Mouse (Mus musculus): Measurements from ENCODE around the gene Socs1. TPM values are rescaled to one million over a fixed set of nuclear protein-coding genes. Genes with fewer than 3 reads are reported as not detected.

Socs1 gene
- total RNA-seq, 4 experiments from 2014 or later: 0.53 to 1.2 (median 0.76) TPM

DNA sequence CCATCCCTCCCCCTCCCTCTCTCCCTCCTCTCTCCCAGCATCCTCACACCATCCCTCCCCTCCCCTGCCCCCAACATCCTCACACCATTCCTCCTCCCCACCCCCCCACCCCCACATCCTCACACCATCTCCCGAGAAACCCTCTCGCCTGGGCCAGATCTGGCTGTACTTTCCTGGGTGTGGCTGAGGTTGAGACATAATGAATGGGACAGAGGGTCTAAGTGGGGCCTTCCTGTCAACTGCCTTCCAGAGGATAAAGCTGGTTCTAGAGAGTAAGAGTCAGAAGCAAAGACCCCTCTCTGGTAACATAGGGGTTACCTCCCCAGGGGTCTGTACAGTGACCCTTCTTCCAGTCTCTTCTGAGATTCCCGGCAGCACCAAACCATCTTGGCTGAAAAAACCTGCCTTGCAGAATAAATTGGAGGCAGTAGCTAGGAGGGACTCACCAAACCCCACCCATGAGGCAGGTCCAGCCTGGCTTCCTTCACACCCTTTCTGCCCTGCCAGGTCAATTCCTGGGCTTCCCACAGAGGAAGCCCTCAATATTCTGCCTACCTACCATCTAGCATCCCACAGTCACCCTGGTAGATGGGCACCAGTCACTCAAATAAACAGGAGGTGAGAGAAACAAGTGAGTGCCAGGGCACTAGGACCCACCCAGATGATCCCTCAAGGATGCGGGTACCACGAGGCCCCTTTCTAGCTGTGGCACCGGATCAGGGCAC, 21.6 kb downstream of the Socs1 start:
- no peak for DNase-seq (ENCODE audit: low spot score in 2 of 2)

DNA sequence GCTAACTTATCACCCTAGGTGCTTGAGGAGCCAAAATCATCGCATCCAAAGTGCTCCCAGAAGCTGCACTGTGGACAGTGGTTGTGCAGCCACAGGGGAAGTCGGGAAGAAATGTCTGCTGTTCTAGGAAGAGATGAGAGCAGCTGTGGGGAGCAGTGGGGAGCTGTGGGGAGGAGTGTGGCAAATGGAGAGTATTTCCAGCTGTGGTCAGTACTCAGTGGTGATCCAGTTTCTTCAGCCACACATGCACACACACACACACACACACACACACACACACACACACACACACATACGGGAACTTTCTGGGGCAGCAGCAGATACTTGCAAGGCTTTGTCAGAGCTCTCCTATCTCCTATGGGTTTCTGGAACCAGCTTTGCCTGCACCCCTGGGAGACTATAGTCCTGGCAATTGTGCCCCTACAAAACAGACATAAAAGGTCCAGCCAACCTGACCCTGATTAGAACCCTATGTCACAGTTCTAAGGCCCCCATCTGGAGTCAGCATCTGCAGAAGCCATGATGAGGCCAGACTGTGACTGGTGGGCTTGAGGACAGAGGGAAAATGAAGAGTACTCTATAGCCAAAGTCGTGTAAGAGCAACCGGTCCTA, 22.7 kb downstream of the Socs1 start:
- DNase-seq (ENCODE audit: low spot score in 2 of 2): no peak

DNA sequence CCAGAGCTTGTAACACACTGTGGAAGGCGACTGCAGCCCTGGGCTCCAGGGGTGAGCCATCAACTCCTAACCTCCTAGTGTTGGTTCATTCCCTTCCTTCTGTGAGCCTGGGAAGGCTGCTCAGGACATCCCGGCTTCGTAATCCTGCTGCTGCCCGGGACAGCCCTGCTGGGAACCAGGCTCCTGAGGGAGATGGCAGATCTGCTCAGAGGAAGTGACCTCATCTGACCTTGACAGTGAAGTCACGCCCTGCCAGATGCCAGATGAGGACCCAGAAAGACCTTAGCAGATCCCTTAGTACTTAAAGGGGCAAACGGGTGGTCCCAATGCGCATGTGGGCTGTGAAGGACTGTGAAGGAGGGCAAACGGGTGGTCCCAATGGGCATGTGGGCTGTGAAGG, 24.2 kb downstream of the Socs1 start:
- DNase-seq (ENCODE audit: low spot score in 2 of 2): no peak

DNA sequence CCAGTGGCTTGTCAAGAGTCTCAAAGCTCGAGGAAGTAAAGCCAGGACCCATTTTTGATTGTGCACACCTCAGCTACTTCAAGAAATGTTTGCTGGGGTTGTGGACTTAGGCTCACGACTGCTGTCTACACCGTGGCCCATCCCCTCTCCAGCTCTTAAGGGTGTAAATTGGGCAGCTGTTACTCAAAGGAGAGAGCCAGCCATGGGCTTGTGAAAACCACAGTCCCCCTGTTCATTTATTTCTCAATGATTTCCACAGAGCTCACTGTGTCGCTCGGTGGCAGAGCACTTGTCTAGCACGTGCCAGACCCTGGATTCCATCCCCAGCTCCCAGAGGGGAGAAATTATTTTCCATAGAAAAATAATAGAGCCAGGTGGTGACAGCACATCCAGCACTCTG, 29.2 kb downstream of the Socs1 start:
- no peak for DNase-seq (ENCODE audit: low spot score in 2 of 2)

DNA sequence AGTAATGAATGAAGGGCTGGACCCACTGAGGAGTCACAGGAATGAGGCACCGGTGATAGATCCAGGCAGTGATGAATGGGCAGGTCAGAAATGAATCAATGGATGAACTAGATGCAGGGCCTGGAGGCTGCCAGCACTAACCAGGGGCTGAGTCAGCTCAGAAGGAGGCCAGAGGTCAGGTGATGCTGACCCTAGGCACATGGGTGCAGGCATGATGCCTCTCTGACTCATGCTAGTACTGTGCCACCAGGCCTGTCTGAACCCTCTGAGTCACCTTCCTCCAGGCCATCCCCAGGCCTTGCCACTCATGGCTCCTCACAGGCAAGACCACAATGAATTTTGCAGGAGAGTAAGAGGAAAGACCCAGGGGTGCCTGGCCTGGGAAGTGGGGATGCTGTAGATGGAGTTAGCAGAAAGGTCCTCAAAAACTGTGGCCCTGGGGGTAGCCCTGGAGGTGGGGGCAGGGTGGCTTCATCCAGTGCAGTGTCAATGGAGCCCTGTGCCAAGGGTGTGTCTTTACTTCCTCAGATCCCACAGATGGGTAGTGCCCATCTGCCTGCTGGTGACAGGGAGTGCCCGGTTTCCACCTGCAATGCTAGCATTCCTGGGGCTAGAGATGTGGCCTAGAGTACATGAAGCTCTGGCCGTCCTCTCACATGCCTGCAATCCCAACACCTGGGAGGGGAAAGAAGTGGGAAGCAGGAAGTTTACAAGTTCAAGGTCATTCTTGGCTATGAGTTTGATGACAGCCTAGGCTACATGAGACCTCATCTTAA, 30.6 kb downstream of the Socs1 start:
- DNase-seq (ENCODE audit: low spot score in 2 of 2): no peak

DNA sequence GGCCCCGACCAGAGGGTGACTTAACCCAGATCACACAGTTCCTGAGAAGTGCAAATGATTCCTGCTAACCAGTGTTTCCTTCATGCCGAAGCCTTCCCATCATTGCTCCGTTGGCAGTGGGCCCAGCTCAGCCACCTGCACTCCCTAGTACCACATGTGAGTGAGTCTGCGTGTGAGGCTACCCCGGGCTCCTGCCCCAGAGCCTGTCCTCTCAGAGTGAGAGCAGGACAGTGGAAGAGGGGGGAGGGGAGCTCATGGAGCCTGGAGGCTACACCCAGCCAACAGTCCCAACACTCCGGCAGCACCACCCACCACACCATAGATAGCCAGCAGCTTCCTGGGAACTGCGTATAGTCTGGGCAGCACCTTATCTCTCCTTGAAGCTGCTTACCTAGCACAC, 35.5 kb downstream of the Socs1 start:
- peak in 1 of 2 experiments; percentile 46 for DNase-seq (ENCODE audit: low spot score in 2 of 2)

DNA sequence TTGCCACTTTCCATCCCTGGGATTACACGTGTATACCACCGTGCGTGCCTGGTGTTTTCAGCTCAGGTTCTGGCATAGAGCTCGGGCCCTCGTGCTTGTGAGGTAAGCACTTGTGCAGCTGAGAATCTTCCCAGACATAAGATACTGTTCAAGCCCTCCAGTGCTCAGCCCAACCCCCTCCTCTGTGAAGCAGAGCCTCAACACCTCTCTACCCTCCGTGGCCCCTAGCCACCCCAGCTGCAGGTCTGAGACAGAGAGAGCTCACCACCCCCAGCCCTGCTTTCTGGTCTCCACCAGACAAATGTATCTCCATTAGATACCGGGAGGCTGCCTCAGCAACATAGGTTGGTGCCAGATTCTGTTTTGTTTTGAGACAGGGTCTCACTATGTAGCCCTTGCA, 36.1 kb downstream of the Socs1 start:
- DNase-seq (ENCODE audit: low spot score in 2 of 2): no peak

DNA sequence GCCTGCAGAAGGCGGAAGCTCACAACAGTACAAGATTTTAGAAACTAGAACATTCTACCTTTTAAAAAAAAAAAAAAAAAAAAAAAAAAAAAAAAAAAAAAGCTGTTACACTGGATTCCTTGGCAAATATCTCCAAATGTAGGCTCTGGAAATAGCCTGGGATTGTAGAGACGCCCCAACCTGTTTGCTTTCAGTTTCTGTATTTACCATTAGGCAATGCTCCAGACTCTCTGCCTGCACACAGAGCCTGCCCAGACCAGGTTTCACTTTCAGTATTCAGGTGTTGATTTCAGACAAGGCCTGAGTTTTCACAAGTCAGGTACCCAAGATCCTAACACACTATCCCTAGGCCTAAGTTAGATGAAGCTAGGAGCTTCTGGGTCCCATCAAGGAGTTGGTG, 44.3 kb downstream of the Socs1 start:
- DNase-seq (ENCODE audit: low spot score in 2 of 2): no peak

DNA sequence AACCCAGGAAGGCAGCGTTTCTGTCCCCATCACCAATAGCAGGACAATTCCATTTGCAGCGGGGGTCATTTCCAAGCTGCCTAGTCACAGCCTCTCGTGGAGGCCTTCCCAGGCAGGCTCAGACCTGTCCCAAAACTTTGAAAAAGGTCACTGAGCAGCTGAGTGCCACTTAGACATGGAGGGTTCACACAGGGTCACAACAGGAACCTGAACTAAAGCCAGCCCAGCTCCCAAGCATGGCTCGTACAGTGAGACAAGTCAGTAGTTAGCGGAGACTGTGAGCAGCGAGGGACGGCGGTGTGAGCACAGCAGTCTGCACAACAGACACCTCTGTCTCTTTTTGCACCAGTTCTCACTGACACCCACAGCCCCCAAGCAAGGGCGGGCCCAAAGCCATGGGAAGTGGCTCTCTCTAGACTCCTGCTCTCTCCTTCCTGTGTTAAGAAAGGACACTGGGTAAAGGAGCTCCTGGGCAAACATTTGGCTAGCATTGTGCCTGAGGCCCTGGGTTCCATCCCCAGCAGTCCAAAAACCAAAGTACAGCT, 45.4 kb downstream of the Socs1 start:
- DNase-seq (ENCODE audit: low spot score in 2 of 2): no peak

DNA sequence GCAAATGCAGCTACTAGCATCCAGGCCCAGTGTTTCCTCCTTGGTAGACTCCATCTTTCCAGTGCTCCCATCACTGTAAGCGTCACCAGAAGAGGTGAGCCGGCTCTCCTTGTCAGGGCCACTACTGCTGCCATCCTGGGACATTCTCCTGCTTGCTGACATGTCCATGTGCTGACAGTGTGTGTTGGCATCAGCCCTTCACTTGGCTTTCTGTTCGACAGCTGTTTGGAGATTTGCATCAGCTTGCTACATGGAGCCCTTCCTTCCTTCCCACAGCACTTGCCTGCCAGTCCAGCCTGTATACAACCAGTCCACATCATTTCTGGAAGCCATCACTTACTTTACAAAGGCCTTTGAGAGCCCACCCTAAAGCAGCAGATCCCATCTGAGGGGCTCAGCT, 46.5 kb downstream of the Socs1 start:
- DNase-seq (ENCODE audit: low spot score in 2 of 2): no peak

DNA sequence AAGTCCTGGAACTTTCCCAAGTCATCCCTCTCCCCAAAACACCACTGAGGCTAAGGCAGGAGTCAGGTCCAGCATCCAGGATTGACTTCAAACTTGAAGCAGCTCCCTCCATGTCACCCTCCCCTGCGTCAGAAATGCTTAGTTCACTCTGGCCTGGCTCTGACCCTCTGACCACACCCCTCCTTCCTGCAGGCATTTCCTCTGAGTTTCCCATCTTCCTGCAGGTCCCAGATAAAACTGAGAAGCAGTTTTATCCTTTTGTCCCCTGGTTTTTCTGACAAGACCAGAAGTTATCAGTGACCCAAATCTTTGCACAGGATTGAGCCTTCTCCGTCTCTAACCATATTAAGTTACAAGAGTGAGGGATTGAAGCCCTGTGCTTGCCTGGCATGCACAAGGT, 47.8 kb downstream of the Socs1 start:
- DNase-seq (ENCODE audit: low spot score in 2 of 2): no peak

DNA sequence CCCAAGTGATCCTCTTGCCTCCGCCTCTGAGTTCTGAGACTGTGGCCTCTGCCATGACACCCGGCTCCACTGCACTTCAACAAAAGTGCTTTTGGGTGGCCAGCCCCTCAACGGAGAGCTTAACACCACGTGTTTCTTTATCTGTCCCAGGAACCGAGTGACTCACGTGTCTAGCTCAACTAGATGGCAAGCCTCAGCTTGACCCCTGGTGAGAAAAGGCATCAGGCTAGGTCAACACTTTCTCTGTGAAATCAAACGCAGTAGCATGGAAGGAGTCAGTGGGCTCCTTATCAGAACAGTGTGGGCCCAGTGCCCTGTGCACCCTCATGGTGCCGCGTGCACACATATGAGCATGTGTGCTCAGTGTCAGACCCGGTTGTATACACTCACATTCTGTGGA, 49.0 kb downstream of the Socs1 start:
- DNase-seq (ENCODE audit: low spot score in 2 of 2): no peak

DNA sequence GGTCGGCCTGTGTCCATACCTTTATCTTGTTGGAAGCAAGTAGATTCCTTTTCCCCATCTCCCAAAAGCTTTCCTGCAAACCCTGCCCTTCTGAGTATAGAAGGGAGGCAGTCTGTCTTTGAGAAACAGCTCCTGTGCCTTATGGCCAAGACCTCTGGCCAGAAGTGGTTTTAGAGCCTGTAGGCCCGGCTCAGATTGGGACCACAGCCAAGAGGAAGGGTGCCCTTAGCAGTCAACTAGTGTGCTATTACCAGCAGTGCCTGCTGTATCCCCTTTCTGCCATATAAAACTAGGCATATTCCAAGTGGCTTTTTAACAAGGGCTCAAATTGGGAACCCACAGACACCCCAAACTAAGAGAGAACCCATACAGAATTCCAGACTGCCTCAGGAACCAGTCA, 49.6 kb downstream of the Socs1 start:
- DNase-seq (ENCODE audit: low spot score in 2 of 2): no peak

DNA sequence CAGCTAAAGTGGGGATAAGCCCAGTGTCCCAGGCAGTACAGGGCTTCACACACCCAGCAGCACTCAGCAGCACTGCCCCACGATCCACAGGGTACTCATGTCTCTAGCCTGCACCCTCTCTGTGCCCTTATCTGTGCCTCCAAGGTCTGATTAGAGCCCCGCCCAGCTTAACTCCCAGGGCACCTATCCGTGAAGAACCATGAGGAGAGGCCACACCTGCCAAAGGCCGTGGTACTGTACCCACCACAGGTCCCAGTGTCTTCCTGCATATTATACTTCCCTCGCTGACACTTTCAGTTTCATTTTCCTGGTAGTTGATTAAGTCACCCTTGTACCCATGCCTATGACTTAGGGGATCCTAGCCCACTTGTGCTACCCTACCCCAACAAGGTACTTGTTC, 52.9 kb downstream of the Socs1 start:
- no peak for DNase-seq (ENCODE audit: low spot score in 2 of 2)

Other genes with a start within 250 kb of the Socs1 start
- 10 to 100 TPM; 55.5 to 66.1 (median 63.2) TPM for gene Dexi, start 242.5 kb downstream of the Socs1 start, total RNA-seq (2022)
- 10 to 100 TPM; 85.2 to 99.0 (median 92.5) TPM for gene Clec16a, start 240.2 kb downstream of the Socs1 start, total RNA-seq (2022)
- gene Tnp2, start 3.1 kb upstream of the Socs1 start, total RNA-seq (2022): not detected
- not detected for gene Prm3, start 5.4 kb upstream of the Socs1 start, total RNA-seq (2022)
- not detected for gene Prm2, start 10.6 kb upstream of the Socs1 start, total RNA-seq (2022)
- not detected for gene Prm1, start 20.3 kb upstream of the Socs1 start, total RNA-seq (2022)
- gene Gm11172, start 27.4 kb upstream of the Socs1 start, total RNA-seq (2022): not detected
- gene Rmi2, start 49.5 kb upstream of the Socs1 start, total RNA-seq (2022): under 1 TPM; 0.10 to 0.37 (median 0.25) TPM